Mouse (Mus musculus): ENCODE results near the gene Anapc11. TPM values are rescaled to one million over a fixed set of nuclear protein-coding genes. Genes with fewer than 3 reads are reported as not detected.
"Not testable (repeated sequence)": the region's sequence is repeated elsewhere in the genome, so short reads cannot be mapped to it uniquely, and the experiment has no call there.

Anapc11 gene
- 10 to 100 TPM; 75.6 to 87.1 TPM for total RNA-seq (2021)

DNA sequence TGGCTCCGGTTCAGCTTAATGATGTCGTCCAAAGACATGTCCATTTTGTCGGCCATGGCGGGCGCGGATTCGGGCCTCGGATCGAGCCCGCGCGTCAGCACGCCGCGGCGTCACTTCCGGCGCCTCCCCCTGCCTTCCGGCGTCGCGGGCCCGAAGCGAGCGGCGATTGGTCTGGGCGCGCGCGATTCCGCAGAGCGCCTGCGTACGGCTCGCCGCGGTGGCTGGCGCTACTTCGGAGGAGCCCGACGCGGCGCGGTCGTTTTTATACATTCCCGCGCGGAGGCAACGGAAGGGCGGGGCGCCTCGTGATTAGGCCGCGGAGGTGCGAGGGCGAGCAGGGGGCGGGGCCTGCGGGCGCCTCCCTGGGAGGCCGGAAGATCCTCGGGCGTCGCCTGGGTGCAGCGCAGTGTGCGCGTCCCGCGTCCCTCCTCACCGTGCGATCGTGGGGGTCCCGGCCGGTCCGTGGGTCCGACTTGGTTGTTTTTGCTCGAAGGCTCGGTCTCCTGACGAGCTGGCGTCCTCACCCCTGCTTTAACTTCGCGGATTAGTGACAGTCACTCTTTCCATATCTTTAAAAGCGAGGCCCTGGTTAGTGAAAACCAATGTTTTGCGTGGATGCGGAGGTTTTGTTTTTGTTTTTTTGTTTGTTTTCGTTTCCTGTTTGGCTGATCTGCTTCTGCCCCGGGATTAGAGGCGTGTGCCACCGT, at the start of gene Anapc11, which contains the start of gene Alyref:
TSS of gene Anapc11 (plus strand) at position 139 of the 707 bp plus-strand sequence.
TSS of gene Alyref (minus strand) at position 83 of the 707 bp plus-strand sequence.
- intact Hi-C loops (cut with DNase I) = loop anchor here (2.0 kb wide), 1 partner anchor 16 kb away; no protein-coding TSS in a partner anchor
- peak; percentile 95 for DNase-seq

- intact Hi-C loops (cut with DNase I) = loop anchor here (2.0 kb wide), 1 partner anchor 30 kb away; no protein-coding TSS in a partner anchor
- DNase-seq = no peak
Measured at GRCm38 (mm10) chr11:120548786-120549167, 49.4 kb upstream of the Anapc11 start.

DNA sequence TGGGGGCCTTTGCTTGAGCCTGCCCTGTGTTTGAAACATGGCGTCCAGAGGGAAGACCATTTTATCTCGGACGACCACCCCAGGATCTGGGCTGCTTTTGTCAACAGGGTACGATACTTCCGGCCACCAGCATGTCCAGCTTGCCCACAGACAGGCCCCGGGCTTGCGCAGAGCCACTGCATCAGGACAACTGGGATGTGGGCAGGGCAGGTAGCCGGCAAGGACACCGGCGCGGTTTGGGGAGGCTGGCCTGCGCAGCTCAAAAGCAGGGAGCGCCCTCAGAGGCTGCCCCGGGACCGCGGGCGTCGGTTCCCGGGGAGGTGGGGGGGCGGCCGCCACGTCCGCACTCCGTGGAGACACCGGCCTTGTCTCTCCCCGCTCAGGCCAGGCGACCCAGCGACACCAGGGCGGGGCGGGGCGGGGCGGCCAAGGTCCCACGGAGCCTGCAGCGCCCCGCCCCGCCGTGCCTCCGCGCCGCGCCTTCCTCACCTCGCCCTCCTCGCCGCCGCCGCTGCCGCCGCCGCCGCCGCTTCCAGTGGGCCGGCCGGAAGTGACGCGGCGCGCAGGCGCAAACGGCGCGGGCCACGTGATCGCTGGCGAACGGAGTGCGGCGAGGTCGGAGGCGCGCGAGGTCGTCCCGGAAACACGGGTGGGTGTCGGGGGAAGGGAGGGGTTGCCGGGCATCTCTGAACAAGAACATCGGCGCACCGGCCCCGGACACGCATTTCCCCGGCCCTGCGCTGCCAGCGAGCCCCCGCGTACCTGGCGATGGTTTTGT, 48.9 kb upstream of the Anapc11 start, which contains the start of gene Mcrip1:
TSS of gene Mcrip1 (minus strand) at position 560 of the 778 bp plus-strand sequence.
- DNase-seq = peak; percentile 96 to 97
- intact Hi-C loops (cut with DNase I) = loop anchor here (2.0 kb wide), 1 partner anchor 31 kb away; no protein-coding TSS in a partner anchor

DNA sequence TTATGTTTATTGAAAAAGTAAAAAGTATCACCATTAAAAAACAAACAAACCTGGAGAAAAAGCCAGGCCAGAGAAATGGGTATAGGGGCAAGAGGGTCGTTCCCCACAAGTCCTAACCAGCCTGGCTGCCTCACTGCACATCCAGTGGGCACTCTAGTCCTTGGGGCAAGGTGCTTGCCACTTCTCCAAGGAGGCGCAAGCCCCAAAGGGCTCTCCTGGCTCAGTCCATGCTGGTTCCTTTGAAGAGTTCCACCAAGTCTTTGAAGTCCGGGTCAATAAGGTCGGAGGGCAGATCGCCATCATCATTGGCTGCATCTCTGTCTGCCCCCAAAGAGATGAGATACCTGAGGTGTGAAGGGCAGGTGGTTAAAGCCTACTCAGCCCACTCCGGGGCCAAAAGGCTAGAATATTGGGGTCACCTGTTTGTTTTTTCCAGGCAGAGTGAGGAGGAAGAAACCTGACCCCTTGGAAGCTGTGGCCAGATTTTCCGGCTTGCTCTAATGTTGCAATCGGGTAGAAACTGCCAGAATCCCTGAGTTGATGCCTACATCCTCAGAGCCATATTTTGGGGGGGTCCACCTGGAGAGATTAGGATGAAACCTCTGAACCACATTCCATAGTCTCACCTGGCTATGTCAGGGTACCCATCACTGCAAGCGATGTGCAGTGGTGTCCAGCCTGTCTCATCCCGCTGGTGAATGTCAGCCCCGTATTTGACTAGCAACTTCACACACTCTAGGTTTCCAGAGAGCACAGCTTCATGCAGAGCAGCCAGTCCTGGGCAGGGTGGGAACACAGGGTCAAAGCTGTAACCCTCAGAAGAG, 48.0 kb upstream of the Anapc11 start:
- no peak for DNase-seq
- intact Hi-C loops (cut with DNase I) = loop anchor here (2.0 kb wide), 3 partner anchors 21 to 59 kb away; partner anchors contain the start of gene Slc25a10

GRCm38 (mm10) chr11:120550810-120551440, 47.3 kb upstream of the Anapc11 start, which contains the start of gene Ppp1r27:
TSS of gene Ppp1r27 (minus strand) at chr11:120551132.
- intact Hi-C loops (cut with DNase I) = loop anchor here (2.0 kb wide), 2 partner anchors 20 to 60 kb away; partner anchors contain the start of gene Slc25a10
- no peak for DNase-seq

DNA sequence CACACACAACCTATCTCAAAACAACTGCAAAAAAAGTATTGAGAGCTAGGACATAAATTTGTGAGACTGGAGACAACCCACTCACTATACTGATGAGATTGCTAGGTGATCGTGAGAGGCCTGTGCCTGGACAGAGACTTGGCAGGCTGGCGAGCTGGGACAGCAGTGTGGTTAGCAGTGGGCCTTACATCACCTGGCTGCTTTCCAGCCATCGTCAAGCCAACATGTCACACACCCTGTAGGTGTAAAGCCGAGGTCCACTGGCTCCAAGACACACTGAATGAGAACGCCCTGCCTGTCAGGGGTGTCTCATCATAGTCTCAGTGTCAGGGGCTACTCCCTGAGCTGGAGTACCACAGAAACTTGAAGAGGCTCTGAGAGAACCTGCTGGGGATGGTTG, 45.5 kb upstream of the Anapc11 start:
- DNase-seq = no peak
- intact Hi-C loops (cut with DNase I) = no loop called here

DNA sequence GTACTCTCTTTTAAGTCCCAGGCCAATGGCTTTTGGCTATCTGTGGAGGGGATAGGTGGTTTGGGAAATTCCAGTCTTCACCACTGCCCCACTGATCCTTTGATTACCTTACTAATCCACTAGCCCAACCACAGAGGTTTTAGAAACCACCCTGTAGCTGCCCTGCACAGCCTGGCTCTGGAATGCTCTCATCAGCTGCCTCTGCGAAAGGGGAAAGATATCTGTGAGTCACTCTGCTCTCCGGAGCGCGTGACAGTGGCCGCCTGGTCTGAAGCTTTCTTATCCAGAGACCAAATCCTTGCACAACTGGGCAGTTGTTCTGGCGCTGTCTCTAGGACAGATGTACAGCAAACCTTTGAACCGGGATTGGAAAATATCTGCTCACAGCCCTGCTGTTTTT, 43.4 kb upstream of the Anapc11 start:
- no peak for DNase-seq

GRCm38 (mm10) chr11:120555260-120555659, 43.0 kb upstream of the Anapc11 start:
- no peak for DNase-seq
- intact Hi-C loops (cut with DNase I) = no loop called here

More for the DNA sequence above, 43.4 kb upstream of the Anapc11 start:
- intact Hi-C loops (cut with DNase I) = no loop called here

GRCm38 (mm10) chr11:120558843-120559242, 39.4 kb upstream of the Anapc11 start:
- DNase-seq; intact Hi-C loops (cut with DNase I): not testable (repeated sequence)

- no peak for DNase-seq
- intact Hi-C loops (cut with DNase I) = no loop called here
Measured at GRCm38 (mm10) chr11:120560952-120561728, 37.1 kb upstream of the Anapc11 start.

GRCm38 (mm10) chr11:120562949-120563348, 35.3 kb upstream of the Anapc11 start:
- DNase-seq = no peak

GRCm38 (mm10) chr11:120565114-120565513, 33.1 kb upstream of the Anapc11 start:
- no peak for DNase-seq
- intact Hi-C loops (cut with DNase I) = no loop called here

More at GRCm38 (mm10) chr11:120562949-120563348, 35.3 kb upstream of the Anapc11 start:
- intact Hi-C loops (cut with DNase I) = no loop called here

- intact Hi-C loops (cut with DNase I) = no loop called here
- DNase-seq = no peak
Measured at GRCm38 (mm10) chr11:120568324-120568723, 29.9 kb upstream of the Anapc11 start.

DNA sequence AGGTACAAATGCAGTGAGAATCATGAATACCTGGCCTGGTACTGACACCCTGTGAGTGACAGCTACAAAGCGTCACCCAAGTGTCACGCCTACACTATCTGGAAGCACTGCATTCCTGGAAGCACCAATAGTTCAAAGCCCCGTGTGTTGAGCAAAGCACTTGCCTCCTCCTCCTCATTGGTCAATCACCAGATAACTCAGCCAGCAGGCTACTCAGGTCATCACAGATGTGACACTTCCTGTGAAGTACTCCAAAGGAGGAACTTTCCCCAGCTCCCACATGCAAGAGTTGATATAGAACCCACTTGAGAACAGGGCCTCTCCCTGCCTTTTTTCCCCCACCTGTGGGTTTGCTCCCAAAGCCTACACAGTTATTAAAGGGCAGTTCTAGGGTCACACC, 27.1 kb upstream of the Anapc11 start:
- DNase-seq = no peak
- intact Hi-C loops (cut with DNase I) = loop anchor here (2.0 kb wide), 2 partner anchors 20 to 56 kb away; partner anchors contain the start of gene Ppp1r27

- intact Hi-C loops (cut with DNase I) = loop anchor here (2.0 kb wide), 2 partner anchors 21 to 57 kb away; partner anchors contain the start of gene Ppp1r27
- DNase-seq = no peak
Measured at GRCm38 (mm10) chr11:120571754-120572416, 26.3 kb upstream of the Anapc11 start.

DNA sequence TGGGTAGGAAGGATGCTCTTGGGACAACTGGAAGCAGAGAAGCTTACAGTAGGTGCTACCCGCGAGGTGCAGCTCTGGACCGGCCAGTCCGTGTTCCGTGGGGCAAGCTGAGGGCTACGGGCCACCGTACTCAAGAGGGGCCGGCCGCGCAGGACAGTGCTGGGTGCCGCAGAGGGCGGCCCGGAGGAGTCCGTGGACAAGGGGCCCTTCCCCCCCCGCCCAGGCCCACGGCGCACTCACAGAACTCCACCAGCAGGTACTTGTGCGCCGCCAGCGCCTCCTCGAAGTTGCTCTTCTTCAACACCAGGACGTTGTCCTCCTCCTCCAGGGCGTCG, 25.8 kb upstream of the Anapc11 start:
- intact Hi-C loops (cut with DNase I) = no loop called here

DNA sequence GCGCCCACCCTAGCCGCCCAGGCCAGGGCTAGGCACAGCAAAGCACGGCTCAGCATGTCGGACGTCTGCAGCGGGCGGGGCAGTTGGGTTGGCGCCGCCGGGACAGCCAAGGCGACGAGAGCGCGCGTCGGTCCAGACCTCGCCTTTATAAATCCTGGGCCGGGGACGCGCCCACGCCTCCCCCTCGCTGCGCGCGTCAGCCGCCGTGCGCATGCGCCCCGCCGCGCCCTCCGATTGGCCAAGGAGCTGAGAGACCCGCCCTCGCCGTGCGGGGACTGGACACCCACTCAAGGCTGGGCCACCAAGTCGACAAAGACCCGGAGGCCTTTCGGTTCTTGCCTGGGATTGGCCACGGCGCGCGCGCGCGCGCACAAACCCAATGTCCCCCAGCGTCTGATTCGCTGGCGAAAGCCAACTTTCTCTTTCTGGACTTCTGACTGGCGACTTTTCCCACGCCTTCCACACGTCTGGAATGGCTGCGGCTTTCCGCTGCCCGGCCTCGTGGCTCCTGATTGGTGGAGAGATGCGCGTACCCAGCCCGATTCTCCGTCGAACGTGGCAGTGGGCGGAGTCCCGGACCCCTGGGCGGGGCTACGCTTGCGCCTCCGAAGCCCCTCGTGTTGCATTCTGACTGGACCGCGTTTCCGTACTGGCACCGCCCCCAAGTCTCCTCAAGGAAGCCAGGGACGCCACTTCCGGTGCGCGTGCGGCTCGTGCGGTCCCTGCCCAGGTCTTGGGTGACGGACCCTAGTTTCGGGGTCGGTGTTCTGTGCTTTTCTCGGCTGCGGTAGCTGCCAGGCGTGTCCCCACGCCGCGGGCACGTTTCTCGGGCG, 25.3 kb upstream of the Anapc11 start, which contains the start of gene P4hb:
TSS of gene P4hb (minus strand) at position 502 of the 833 bp plus-strand sequence.
- intact Hi-C loops (cut with DNase I) = loop anchor here (1.0 kb wide), 1 partner anchor 8 kb away; the partner anchor contains the start of gene Arhgdia
- peak; percentile 99 for DNase-seq

More for the DNA sequence above, 25.8 kb upstream of the Anapc11 start:
- DNase-seq = no peak

Data from heart, postnatal 36 days (tissue).